Mouse (Mus musculus) spleen, postnatal 36 days (tissue): ENCODE measurements around the gene Tdgf1.

Source experiments
- DNase-seq, 2 experiments: peaks; one replicate each; pipeline ENCODE4 v3.0.0; 2022; ENCODE audit warnings: low spot score in 2 of 2, mixed read lengths in 1 of 2

Gene Tdgf1

DNA sequence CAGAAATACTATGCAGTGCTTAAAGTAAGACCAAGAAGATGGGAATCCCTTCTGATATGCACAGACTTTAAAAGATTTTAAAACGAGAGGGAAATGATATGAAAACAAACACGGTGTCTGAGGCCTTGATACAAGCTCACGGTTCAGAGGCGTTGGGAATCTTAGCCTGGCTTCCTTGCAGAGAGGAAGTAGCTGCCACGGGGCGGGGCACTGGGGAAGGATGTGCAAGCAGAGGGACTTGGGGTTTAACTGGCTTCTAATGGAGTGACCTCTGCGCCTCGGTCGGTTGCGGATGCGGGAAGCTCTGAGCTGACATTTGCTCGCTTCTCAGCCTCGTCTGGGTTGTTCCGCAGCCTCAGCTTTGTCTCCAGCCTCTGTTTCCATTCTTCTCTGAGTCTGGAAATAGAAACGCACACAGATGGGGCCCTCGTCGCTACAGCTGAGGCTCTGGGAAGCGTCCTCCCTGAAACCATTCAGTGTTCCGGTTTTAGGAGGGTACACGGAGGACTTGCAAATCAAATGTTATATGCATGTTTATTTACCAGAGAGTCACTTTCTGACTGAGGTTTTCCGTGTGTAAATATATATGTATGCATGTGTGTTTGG is 31.2 kb downstream of the Tdgf1 start:
- DNase-seq, result no peak

GRCm38 (mm10) chr9:110909371-110909967 is 36.5 kb downstream of the Tdgf1 start:
- no peak for DNase-seq

GRCm38 (mm10) chr9:110908631-110909016 is 37.3 kb downstream of the Tdgf1 start:
- no peak for DNase-seq

DNA sequence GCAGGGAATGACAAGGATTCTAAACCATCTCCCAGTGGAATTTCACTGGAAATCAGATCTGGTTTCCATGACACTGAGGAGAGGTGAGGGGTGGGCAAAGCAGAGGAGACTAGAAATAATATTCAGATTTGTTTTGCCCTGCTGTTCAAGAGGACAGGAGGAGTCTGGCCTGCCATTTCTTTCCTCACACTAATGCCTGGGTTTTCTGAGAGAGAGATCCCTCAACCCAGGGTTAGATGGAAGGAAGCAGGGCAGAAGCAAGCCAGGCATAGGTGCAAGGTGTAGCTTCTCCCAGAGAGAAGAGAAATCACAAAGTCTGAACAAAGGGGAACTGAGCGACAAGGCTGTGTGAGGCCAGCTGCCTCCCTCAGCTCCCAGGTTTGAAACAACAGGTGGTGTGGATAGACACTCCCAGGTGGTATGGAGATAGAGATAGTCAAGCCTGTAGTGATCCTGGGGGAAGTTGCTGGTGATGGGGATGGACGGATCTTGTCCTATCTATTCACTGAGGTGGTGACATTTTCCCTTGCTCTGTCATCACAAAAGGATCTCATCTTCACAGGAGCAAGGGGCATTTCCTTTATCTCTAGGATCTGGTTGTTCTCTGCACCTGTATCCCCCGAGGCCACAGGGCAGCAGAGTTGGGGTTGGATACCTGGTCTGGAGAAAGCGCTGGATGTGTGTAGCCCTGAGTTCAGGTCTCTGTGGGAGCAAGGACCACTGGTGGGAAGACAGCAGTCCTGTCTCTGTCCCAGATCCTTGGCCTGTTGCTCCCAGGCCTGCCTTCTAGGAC is 37.9 kb downstream of the Tdgf1 start:
- no peak for DNase-seq

DNA sequence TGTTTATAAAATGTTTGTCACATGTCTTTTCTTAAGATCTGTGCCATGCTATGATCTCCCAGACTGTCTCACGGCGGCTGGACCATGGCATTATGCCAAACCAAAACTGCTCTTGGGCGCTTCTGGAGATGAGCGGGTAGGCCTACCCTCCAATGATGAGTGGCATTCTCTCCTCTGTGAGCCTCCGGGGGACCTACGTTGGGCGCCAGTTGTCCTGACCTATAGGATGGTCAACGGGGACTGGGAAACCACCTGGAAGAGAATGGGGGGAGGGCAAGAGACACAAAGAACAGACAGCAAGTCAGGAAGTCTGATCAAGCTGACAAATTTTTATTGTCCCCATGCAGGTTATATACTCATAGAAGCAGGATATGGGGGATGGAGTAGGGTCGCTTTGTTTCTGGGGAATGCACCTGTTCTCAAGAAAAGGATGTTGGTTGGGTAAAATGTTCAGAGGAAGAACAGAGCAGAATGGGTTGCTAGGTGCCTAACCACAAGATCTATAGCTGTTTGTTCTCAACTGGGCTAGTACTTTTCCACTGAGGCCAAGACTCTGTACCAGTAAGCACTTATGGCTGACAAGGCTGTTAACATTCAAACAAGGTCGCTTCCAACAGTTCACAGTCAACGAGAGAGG is 38.6 kb downstream of the Tdgf1 start:
- DNase-seq, result peak in 1 of 2 experiments; percentile 30

DNA sequence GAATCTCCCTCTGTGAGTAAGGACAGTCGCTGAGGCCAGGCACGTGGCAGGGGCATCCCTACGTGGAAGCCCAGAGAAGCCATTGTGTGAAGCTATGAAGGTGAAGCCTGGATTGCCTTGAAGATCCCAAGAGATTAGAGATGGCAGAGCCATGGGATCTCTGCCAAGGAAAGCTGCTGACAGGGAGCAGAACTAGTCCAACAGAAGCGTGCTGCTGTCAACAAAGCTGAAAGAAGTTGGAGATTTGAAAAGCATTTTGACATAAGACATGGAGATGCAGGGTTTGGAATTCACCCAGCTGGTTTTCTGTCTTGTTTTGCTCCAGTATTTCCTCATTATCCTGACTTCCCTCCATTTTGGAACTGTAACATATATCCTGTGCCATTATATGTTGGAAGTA is 43.7 kb downstream of the Tdgf1 start:
- no peak for DNase-seq

DNA sequence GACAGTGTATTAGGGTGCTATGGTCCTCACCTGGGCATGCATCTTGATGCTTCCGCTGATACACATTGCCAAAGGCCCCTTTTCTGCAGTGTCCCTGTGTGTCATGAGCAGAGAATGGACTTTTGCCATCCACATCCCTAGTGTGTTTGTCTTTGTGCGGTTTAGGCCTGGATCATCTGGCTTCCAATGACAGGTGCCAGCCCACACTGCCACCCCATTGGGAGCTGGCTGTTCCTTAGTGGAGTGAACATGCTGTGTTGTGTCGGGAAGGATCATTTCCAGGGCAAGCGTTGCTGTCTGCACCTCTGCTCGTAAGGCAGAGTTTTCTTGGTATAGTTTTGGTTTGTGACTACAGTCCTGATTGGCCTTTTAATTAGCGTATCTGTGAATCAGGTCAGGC is 44.8 kb downstream of the Tdgf1 start:
- DNase-seq, result no peak

GRCm38 (mm10) chr9:110899451-110900008 is 46.4 kb downstream of the Tdgf1 start:
- no peak for DNase-seq

- DNase-seq, result peak; percentile 49 to 52
Measured at GRCm38 (mm10) chr9:110896595-110896994, 49.4 kb downstream of the Tdgf1 start.

DNA sequence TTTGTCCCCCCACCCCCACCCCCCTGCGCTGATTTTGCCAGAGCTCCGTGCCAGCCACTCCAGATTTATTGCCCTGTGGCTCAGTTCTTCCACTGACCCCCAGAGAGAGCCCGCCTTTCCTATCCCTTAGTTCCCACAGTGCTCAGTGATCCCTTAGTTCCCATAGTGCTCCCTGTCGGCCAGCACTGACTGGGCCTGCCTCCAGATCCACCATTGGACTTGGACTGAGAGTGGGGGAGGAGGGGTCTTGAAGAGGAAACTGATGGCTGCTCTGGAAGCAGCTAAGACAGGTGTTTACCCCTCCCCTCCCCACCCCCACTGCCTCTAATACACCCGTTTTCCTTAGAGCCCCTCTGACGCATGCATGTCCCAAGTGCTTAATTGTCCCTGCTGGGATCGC is 50.0 kb downstream of the Tdgf1 start:
- no peak for DNase-seq

DNA sequence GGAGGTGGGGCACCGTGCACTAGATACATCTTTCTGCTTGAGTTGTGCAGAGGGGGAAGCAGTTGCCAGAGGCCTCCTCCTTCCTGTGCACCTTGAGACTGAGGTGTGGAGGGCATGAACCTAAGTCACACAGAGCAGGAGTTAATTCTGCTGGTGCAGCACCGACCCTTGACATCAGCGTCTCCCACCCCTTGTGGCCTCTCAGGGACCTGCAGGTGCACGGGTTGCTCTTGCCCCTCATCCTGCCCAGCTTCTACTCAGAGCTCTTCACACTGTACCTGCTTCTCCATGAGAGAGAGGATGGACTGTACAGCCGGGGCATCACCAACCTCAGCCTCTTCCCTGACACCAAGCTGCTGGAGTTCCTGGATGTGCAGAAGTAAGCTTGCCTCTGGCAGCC is 50.5 kb downstream of the Tdgf1 start:
- DNase-seq, result no peak

GRCm38 (mm10) chr9:110893429-110893828 is 52.5 kb downstream of the Tdgf1 start:
- DNase-seq, result no peak

GRCm38 (mm10) chr9:110892552-110892951 is 53.4 kb downstream of the Tdgf1 start:
- DNase-seq, result no peak

DNA sequence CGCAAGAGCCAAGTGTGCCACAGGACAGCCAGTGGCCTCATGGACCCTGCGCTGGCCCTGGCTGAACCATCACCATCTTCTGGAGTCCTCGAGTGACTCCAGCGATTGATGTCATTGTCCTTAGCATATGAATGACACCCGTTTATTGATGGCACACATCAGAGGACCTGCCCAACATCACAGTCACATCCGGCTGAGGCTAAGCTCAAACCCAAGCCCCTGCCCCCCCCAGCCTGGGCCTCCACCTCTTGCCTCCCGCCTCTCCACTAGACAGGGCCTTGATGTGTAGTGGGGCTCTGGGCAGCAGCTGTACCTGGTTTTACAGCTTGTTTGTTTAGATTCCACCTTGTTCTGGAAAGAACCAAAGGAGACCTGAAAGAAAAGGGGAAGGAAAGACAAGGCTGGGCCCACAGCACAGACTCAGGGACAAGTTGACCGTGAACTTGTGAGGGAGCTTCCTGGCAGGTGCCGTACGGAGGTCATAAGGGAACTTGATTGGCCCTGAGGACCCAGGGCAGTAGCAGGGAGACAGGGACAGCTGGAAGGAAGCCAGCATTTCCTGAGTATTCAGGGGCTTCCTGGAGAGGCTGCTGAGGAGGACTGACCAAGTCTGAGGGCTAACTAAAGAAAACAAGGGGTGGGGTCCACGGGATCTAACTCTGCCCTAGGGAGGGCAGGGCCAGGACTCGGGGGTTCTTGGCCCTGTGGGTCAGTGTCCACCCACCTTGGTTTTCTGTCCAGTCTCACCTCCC is 54.7 kb downstream of the Tdgf1 start:
- DNase-seq, result no peak

GRCm38 (mm10) chr9:110890026-110890783 is 55.8 kb downstream of the Tdgf1 start:
- no peak for DNase-seq
